Mouse (Mus musculus) neural tube, embryonic 13.5 days (tissue): Measurements from ENCODE around the gene Rilpl1. TPM values are rescaled to one million over a fixed set of nuclear protein-coding genes. Genes with fewer than 3 reads are reported as not detected.
A peak's percentile ranks its signal among the peaks of the same experiment; 100 is the strongest.
"Not testable (repeated sequence)": the region's sequence is repeated elsewhere in the genome, so short reads cannot be mapped to it uniquely, and the experiment has no call there.

ENCODE experiments used
- ATAC-seq: fragments of 200-750 bp; cut with Nextera tagmentation; 2 replicates; pipeline ENCODE4 v1.8.0; 2017; ENCODE audit warnings: low read depth, mild to moderate bottlenecking, moderate TSS enrichment, moderate library complexity
- H3K27ac ChIP-seq: fragments of 300-500 bp; sonication (generic); replicated peaks from 2 replicates; pipeline ENCODE4 v1.5.1; 2015; ENCODE audit warnings: moderate library complexity, mild to moderate bottlenecking, inconsistent platforms
- H3K27me3 ChIP-seq: fragments of 300-500 bp; sonication (generic); 2 replicates; pipeline ENCODE4 v1.6.1; 2015; ENCODE audit warnings: mild to moderate bottlenecking, inconsistent platforms
- H3K36me3 ChIP-seq: fragments of 300-500 bp; sonication (generic); 2 replicates; pipeline ENCODE4 v1.6.1; 2015; ENCODE audit warnings: mild to moderate bottlenecking, inconsistent platforms
- H3K4me1 ChIP-seq: fragments of 300-500 bp; sonication (generic); replicated peaks from 2 replicates; pipeline ENCODE4 v1.6.1; 2015; ENCODE audit warnings: inconsistent platforms
- H3K4me2 ChIP-seq: fragments of 300-500 bp; sonication (generic); 2 replicates; pipeline ENCODE4 v1.6.1; 2015; ENCODE audit warnings: inconsistent platforms, mild to moderate bottlenecking, moderate library complexity
- H3K4me3 ChIP-seq: fragments of 300-500 bp; sonication (generic); 2 replicates; pipeline ENCODE4 v1.5.1; 2015; ENCODE audit warnings: mild to moderate bottlenecking, inconsistent platforms
- H3K9ac ChIP-seq: fragments of 300-500 bp; sonication (generic); 2 replicates; pipeline ENCODE4 v1.6.1; 2015; ENCODE audit warnings: moderate library complexity, mild to moderate bottlenecking, inconsistent platforms
- H3K9me3 ChIP-seq: fragments of 300-500 bp; sonication (generic); 2 replicates; pipeline ENCODE4 v1.6.1; 2016; ENCODE audit warnings: inconsistent platforms
- WGBS: fragments of 180-500 bp; shearing (Covaris S2); methylation state at CpG from one replicate; pipeline ENCODE4 v1.1.7; 2015; 5-methylcytosine and 5-hydroxymethylcytosine counted together
- polyA plus RNA-seq: library from polyadenylated mRNA; unstranded; fragments of >200 nt; fragmentation: Nextera tagmentation; extraction: Ambion mirVana; gene quantifications from 2 replicates; pipeline ENCODE4 v1.2.1, GENCODE M21; 2015

The Rilpl1 gene
- polyA plus RNA-seq, result 14.4 and 16.3 TPM in 2 replicates

GRCm38 (mm10) chr5:124530655-124531582, at the start of gene Rilpl1:
Rilpl1 (minus strand) TSS chr5:124531391.
- ATAC-seq, result peak; percentile 93
- Histone ChIP-seq H3K4me3 (peak within 1 kb of the TSS; percentile 77), H3K27me3 (no peaks in the 10 kb centered on the region), H3K9ac (peak within 1 kb of the TSS; percentile 77), H3K4me1 (peaks cover 38% of the 10 kb centered on the region), H3K27ac (peak within 1 kb of the TSS; percentile 84), H3K4me2 (peak within 1 kb of the TSS; percentile 81), H3K36me3 (no peaks in the 10 kb centered on the region), H3K9me3 (no peaks in the 10 kb centered on the region)
- WGBS, result under 1% methylated on average over 89 of the region's 96 CpGs

GRCm38 (mm10) chr5:124578633-124579317, 47.6 kb upstream of the Rilpl1 start, which contains the start of the genes Eif2b1 and Gtf2h3:
Eif2b1 (minus strand) TSS chr5:124579131.
Gtf2h3 (plus strand) TSS chr5:124579140.
- H3K36me3 ChIP-seq, result peaks cover 53% of the 10 kb centered on the region

GRCm38 (mm10) chr5:124575467-124575866, 44.3 kb upstream of the Rilpl1 start:
- WGBS, result 96% methylated on average over 7 of the region's 7 CpGs
- Histone ChIP-seq H3K4me1 (peaks cover 24% of the 10 kb centered on the region), H3K9me3 (no peaks in the 10 kb centered on the region), H3K36me3 (peaks cover 71% of the 10 kb centered on the region), H3K4me2 (no peak overlapping the region), H3K4me3 (no peak overlapping the region), H3K27me3 (no peaks in the 10 kb centered on the region), H3K9ac (no peak overlapping the region), H3K27ac (no peak overlapping the region)
- ATAC-seq, result no peak

More at GRCm38 (mm10) chr5:124578633-124579317, 47.6 kb upstream of the Rilpl1 start, which contains the start of the genes Eif2b1 and Gtf2h3:
- Histone ChIP-seq H3K27me3 (no peaks in the 10 kb centered on the region), H3K27ac (peak within 1 kb of the TSS; percentile 68), H3K4me2 (peak within 1 kb of the TSS; percentile 76), H3K9me3 (no peaks in the 10 kb centered on the region), H3K4me3 (peak within 1 kb of the TSS; percentile 83), H3K4me1 (peaks cover 34% of the 10 kb centered on the region), H3K9ac (peak within 1 kb of the TSS; percentile 82)
- ATAC-seq, result peak; percentile 94
- 1% methylated on average over 51 of the region's 51 CpGs for WGBS

GRCm38 (mm10) chr5:124571068-124571467, 39.9 kb upstream of the Rilpl1 start:
- H3K27ac ChIP-seq, result no peak overlapping the region
- ATAC-seq, result no peak
- H3K9ac ChIP-seq, result no peak overlapping the region
- no peak overlapping the region for H3K4me2 ChIP-seq
- H3K4me1 ChIP-seq, result no peaks in the 10 kb centered on the region
- no peaks in the 10 kb centered on the region for H3K9me3 ChIP-seq
- peaks cover 99% of the 10 kb centered on the region for H3K36me3 ChIP-seq
- 86% methylated on average over 12 of the region's 12 CpGs for WGBS
- no peak overlapping the region for H3K4me3 ChIP-seq
- no peaks in the 10 kb centered on the region for H3K27me3 ChIP-seq

- H3K27ac ChIP-seq, result no peak overlapping the region
- 85% methylated on average over 1 of the region's 1 CpGs for WGBS
- ATAC-seq, result no peak
- H3K4me1 ChIP-seq, result peaks cover 21% of the 10 kb centered on the region
- no peak overlapping the region for H3K4me3 ChIP-seq
- H3K9me3 ChIP-seq, result no peaks in the 10 kb centered on the region
- no peaks in the 10 kb centered on the region for H3K27me3 ChIP-seq
- H3K9ac ChIP-seq, result no peak overlapping the region
- no peak overlapping the region for H3K4me2 ChIP-seq
- H3K36me3 ChIP-seq, result peaks cover 58% of the 10 kb centered on the region
Measured at GRCm38 (mm10) chr5:124555145-124555544, 24.0 kb upstream of the Rilpl1 start.

GRCm38 (mm10) chr5:124553607-124554006, 22.4 kb upstream of the Rilpl1 start:
- no peaks in the 10 kb centered on the region for H3K27me3 ChIP-seq
- peaks cover 46% of the 10 kb centered on the region for H3K36me3 ChIP-seq
- no peaks in the 10 kb centered on the region for H3K9me3 ChIP-seq
- peak overlapping the region; percentile 72 for H3K4me2 ChIP-seq
- H3K9ac ChIP-seq, result peak overlapping the region; percentile 84
- H3K4me1 ChIP-seq, result peaks cover 21% of the 10 kb centered on the region
- peak overlapping the region; percentile 90 for H3K4me3 ChIP-seq
- no peak overlapping the region for H3K27ac ChIP-seq
- no peak for ATAC-seq
- 78% methylated on average over 6 of the region's 6 CpGs for WGBS

GRCm38 (mm10) chr5:124552558-124553307, 21.5 kb upstream of the Rilpl1 start, which contains the start of gene Ddx55:
Ddx55 (plus strand) TSS chr5:124552864.
- Histone ChIP-seq H3K9ac (peak within 1 kb of the TSS; percentile 84), H3K4me1 (peaks cover 21% of the 10 kb centered on the region), H3K27me3 (no peaks in the 10 kb centered on the region), H3K36me3 (peaks cover 46% of the 10 kb centered on the region), H3K27ac (peak within 1 kb of the TSS; percentile 87), H3K9me3 (no peaks in the 10 kb centered on the region), H3K4me3 (peak within 1 kb of the TSS; percentile 90), H3K4me2 (peak within 1 kb of the TSS; percentile 72)
- WGBS, result under 1% methylated on average over 66 of the region's 66 CpGs
- peak; percentile 82 for ATAC-seq

- peaks cover 47% of the 10 kb centered on the region for H3K36me3 ChIP-seq
- WGBS, result 13% methylated on average over 9 of the region's 9 CpGs
- ATAC-seq, result peak; percentile 5; the same call in 1 of the 2 replicates
Measured at GRCm38 (mm10) chr5:124552094-124552472, 20.9 kb upstream of the Rilpl1 start.

GRCm38 (mm10) chr5:124551349-124552093, 20.3 kb upstream of the Rilpl1 start:
- not testable (repeated sequence) for H3K9me3 ChIP-seq, H3K27me3 ChIP-seq, ATAC-seq
- WGBS, result 37% methylated on average over 5 of the region's 5 CpGs
- H3K36me3 ChIP-seq, result peaks cover 47% of the 10 kb centered on the region
- H3K4me3 ChIP-seq, result peak overlapping the region; percentile 90
- H3K4me2 ChIP-seq, result peak overlapping the region; percentile 72
- peaks cover 21% of the 10 kb centered on the region for H3K4me1 ChIP-seq
- peak overlapping the region; percentile 84 for H3K9ac ChIP-seq
- peak overlapping the region; percentile 87; the same call in 1 of the 2 replicates for H3K27ac ChIP-seq

More at GRCm38 (mm10) chr5:124552094-124552472, 20.9 kb upstream of the Rilpl1 start:
- Histone ChIP-seq H3K9me3 (no peaks in the 10 kb centered on the region), H3K27me3 (no peaks in the 10 kb centered on the region), H3K4me1 (peaks cover 21% of the 10 kb centered on the region), H3K4me3 (peak overlapping the region; percentile 90), H3K4me2 (peak overlapping the region; percentile 72), H3K27ac (peak overlapping the region; percentile 87), H3K9ac (peak overlapping the region; percentile 84)

GRCm38 (mm10) chr5:124550737-124551136, 19.5 kb upstream of the Rilpl1 start:
- not testable (repeated sequence) for H3K4me3 ChIP-seq, H3K4me2 ChIP-seq, H3K27me3 ChIP-seq, H3K9ac ChIP-seq, H3K27ac ChIP-seq, ATAC-seq, H3K9me3 ChIP-seq
- Histone ChIP-seq H3K4me1 (peaks cover 21% of the 10 kb centered on the region), H3K36me3 (peaks cover 47% of the 10 kb centered on the region)
- WGBS, result 95% methylated on average over 3 of the region's 4 CpGs

- no peaks in the 10 kb centered on the region for H3K9me3 ChIP-seq
- no peak for ATAC-seq
- peak overlapping the region; percentile 84 for H3K4me2 ChIP-seq
- H3K4me1 ChIP-seq, result peaks cover 19% of the 10 kb centered on the region
- peak overlapping the region; percentile 88 for H3K9ac ChIP-seq
- no peaks in the 10 kb centered on the region for H3K27me3 ChIP-seq
- WGBS, result 17% methylated on average over 8 of the region's 8 CpGs
- peak overlapping the region; percentile 87 for H3K4me3 ChIP-seq
- peaks cover 35% of the 10 kb centered on the region for H3K36me3 ChIP-seq
- peak overlapping the region; percentile 86; the same call in 1 of the 2 replicates for H3K27ac ChIP-seq
Measured at GRCm38 (mm10) chr5:124541602-124541973, 10.4 kb upstream of the Rilpl1 start.
